Mouse (Mus musculus) brain, embryonic 14.5 days (tissue): Measurements from ENCODE around the gene Magix.

Experiments
- CTCF ChIP-seq: fragments of 200-500 bp; IDR thresholded peaks from 2 replicates; pipeline ENCODE4 v1.5.1; 2012; ENCODE audit warnings: inconsistent platforms, mild to moderate bottlenecking, moderate library complexity, borderline replicate concordance; ENCODE audit not compliant: insufficient read depth, insufficient read length; ENCODE audit errors: extremely low read depth
- POLR2A ChIP-seq: fragments of 200-500 bp; IDR thresholded peaks from 2 replicates; pipeline ENCODE4 v1.6.1; 2012; ENCODE audit warnings: mild to moderate bottlenecking, inconsistent platforms, borderline replicate concordance; ENCODE audit not compliant: poor library complexity, insufficient read depth, insufficient read length, severe bottlenecking; ENCODE audit errors: extremely low read depth

- TF ChIP-seq CTCF: no peak
- peak; percentile 17; the same call in 1 of the 2 replicates for TF ChIP-seq POLR2A
Observed at GRCm38 (mm10) chrX:7696954-7697381, 15.9 kb upstream of the Magix start, which contains the start of gene Gpkow.
